Mouse (Mus musculus) megakaryocyte, embryonic 14.5 days (primary cell): Measurements from ENCODE around the gene Ptpn9.

ENCODE experiments used
- FLI1 ChIP-seq: IDR thresholded peaks from 2 replicates; pipeline ENCODE4 v1.6.1; 2012; ENCODE audit warnings: low read length, inconsistent platforms, mixed read lengths
- GATA1 ChIP-seq: IDR thresholded peaks from 3 replicates; pipeline ENCODE4 v1.6.1; 2012; ENCODE audit warnings: mixed read lengths, low read length, inconsistent platforms, borderline replicate concordance

DNA sequence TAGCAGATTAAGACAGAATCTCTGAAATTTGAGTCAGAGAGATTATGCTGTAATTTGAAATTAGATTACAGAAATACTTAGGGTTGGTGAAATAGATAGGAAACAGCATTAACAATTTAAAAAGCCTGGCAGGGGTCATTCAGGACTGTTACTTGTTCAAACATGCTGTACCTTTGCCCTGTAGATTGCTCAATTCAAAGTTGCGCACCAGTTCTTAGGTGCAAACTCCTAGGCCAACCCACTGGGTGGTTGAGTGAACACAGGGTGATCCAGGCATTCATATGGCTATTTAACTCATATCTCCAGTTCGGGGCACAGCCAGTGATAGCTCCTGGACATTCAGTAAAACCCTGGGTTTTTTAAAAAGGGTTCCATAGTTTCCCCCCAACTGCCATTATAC lies 69.4 kb downstream of the Ptpn9 start:
- no peak for TF ChIP-seq GATA1
- no peak for TF ChIP-seq FLI1
